Mouse (Mus musculus): ENCODE results near the gene Otulin.
A peak's percentile ranks its signal among the peaks of the same experiment; 100 is the strongest.

Gene Otulin

DNA sequence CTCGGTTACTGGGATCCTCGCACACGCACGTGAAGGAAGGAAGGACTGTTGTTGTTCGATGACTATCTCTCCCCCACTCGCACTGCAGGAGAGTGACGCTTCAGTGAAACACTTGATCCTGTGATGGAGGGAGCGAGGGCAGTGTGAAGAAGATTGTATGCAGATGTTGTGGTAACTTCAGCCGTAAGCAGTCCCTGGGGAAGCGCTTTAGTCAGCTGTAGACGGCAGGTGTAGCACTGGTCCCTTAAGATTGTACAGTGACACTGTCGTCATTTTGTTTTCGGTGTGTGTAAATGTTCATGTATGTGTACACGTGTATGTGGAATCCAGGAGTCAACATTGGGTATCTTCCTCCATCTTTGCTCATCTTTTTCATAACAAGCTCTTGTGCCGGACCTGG lies 130.1 kb downstream of the Otulin start:
- DNase-seq, result no peak

GRCm38 (mm10) chr15:27498078-27498477 lies 132.4 kb downstream of the Otulin start:
- no peak for DNase-seq

DNA sequence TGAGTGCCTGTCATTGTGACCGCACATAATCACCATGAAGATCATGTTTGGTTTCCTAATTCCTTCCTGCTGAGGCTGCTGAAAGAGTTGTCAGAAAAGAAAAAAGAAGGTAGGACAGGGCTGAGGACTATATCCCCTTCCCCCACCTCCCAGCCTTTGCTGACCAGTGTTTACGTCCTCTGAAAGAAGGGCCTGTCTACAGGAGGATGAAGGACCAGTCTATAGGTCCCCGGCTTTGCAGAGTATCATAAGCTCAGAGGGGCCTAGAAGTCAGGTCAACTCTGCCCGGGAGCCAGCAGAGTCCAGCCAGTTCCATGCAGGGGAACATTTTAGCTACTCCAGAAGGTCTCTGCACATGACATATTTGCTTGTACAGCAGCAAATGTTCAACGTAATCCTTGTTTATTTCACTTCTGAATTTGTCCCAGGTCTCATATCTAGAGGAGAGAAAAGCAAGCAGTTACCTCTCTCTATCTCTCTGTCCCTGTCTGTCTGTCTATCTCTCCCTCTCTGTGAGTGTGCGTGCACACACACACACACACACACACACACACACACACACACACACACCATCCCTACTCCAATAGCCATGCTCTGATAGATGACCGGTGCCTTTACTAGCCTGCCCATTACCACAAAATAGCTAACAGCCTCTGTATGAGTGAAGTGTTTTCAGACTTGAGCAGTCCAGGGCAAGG lies 133.0 kb downstream of the Otulin start:
- peak; percentile 58 for DNase-seq

GRCm38 (mm10) chr15:27496596-27497299 lies 133.7 kb downstream of the Otulin start:
- DNase-seq, result peak; percentile 91

DNA sequence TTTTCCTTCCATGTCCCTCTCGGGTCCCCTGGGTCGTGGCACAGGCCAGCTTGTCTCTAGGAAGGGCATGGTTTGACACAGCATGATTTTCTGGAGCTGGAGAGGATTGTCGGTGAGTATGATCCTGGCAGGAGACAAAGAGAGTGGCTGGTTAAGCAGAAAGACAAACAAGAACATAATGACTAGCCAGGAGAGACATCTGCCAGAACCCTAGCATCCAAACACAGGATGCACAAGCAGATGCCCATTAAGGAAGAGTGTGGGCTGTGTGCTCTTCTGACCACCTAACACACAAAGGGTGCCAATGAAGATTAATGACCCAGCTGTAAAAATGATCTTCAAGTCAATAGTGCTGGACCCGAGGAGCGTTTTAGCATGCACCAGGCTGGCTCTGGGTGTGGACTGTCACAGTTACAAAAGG lies 134.5 kb downstream of the Otulin start:
- DNase-seq, result peak; percentile 27

DNA sequence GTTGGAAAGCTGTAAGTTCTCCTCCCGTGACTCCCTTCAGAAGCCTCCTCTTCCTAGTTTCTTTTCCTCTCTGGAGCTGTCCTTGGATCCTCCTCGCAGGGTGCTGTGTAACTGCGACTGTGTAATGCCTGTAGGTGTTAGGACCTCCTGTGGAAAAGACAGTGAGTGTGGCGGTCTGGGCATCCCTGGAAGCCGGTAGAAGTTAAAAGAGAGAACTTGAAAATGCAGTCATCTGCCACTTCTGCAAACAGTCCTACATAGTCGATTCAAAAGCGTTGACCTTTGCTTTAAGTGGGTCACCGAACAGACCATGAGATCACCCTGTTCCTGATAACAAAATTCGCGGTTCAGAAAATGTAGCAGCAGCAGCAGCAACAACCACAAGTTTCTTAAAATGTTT lies 137.0 kb downstream of the Otulin start:
- DNase-seq, result no peak

GRCm38 (mm10) chr15:27492734-27493133 lies 137.8 kb downstream of the Otulin start:
- DNase-seq, result no peak

Data from liver (tissue).